Mouse (Mus musculus): ENCODE data around the gene Zfp281. TPM values are rescaled to one million over a fixed set of nuclear protein-coding genes. Genes with fewer than 3 reads are reported as not detected.

Gene Zfp281
- polyA plus RNA-seq, 1 experiment: 4.4 TPM

DNA sequence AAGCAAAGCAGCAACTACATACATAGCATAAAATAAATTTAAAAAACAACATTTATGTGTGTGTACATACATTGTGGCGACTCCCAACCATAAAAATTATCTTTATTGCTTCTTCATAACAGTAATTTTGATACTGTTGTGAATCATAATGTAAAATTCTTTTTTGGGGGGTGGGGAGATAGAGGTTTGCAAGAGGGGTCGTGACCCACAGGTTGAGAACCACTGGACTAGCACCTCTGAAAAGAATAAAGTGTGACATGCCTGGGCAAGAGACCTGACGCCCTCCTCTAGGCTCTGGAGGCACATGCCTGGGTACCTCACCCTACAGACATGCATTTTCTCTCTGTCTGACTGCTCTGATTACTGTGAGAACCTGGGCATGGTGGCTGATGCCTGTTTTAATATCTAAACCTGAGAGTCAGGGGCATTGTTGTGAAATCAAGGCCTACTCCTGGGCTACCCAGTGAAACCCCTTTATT, 53.2 kb downstream of the Zfp281 start:
- no peaks in the 10 kb centered on the region for H3K36me3 ChIP-seq (ENCODE audit: control insufficient read depth, insufficient read depth)
- no peaks in the 10 kb centered on the region for H3K27me3 ChIP-seq (ENCODE audit: control insufficient read depth, insufficient read depth, insufficient read length)
- H3K79me3 ChIP-seq (ENCODE audit: low read depth): no peaks in the 10 kb centered on the region
- H3ac ChIP-seq (ENCODE audit: control insufficient read depth, insufficient read length, low read depth): no peak overlapping the region
- no peak overlapping the region for H3K4me3 ChIP-seq (ENCODE audit: insufficient read depth, poor library complexity, severe bottlenecking)
- H3K79me2 ChIP-seq (ENCODE audit: control insufficient read depth, insufficient read depth): no peaks in the 10 kb centered on the region
- no peak for TF ChIP-seq FOSL1 (IDR thresholded peaks at IDR 0.05; ENCODE audit: insufficient read depth, low read length, poor library complexity, severe bottlenecking)
- TF ChIP-seq MYOG (IDR thresholded peaks at IDR 0.05; ENCODE audit: control insufficient read depth, extremely low read depth, insufficient read length): no peak
- no peak for TF ChIP-seq CTCF (IDR thresholded peaks at IDR 0.05; ENCODE audit: control insufficient read depth, insufficient read depth, insufficient read length)
- no peak for TF ChIP-seq MYOD1 (IDR thresholded peaks at IDR 0.05; ENCODE audit: control insufficient read depth, insufficient read length, low read depth)
- TF ChIP-seq CEBPB (IDR thresholded peaks at IDR 0.05; ENCODE audit: low read depth): no peak
- no peak for TF ChIP-seq USF1 (IDR thresholded peaks at IDR 0.05; ENCODE audit: low read depth)
- no peak for TF ChIP-seq MAX (IDR thresholded peaks at IDR 0.05)

DNA sequence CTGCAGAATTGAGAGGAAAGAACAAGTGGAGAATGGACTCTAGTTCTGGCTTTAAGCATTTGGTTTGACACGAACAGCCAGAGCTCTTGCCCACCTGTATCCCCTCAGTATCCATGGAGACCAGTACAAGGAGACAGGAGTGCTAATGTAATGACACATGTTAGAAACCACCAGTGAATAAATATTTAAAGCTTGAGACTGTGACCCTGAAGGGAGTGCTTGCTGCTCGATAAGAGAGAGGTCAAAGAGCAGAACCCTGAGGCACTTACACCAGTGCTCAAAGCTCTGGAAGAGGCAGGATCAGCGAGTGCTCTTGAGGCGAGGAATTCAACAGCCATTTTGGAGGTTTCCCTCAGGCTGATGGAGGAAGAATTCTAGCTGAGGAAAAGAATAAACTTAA, 54.1 kb downstream of the Zfp281 start:
- H3K27me3 ChIP-seq (ENCODE audit: control insufficient read depth, insufficient read depth, insufficient read length): no peaks in the 10 kb centered on the region
- no peaks in the 10 kb centered on the region for H3K79me2 ChIP-seq (ENCODE audit: control insufficient read depth, insufficient read depth)
- H3ac ChIP-seq (ENCODE audit: control insufficient read depth, insufficient read length, low read depth): no peak overlapping the region
- no peak for TF ChIP-seq USF1 (IDR thresholded peaks at IDR 0.05; ENCODE audit: low read depth)
- no peak for TF ChIP-seq FOSL1 (IDR thresholded peaks at IDR 0.05; ENCODE audit: insufficient read depth, low read length, poor library complexity, severe bottlenecking)
- no peak for TF ChIP-seq MYOG (IDR thresholded peaks at IDR 0.05; ENCODE audit: control insufficient read depth, extremely low read depth, insufficient read length)
- TF ChIP-seq MAX (IDR thresholded peaks at IDR 0.05): no peak
- no peak for TF ChIP-seq CTCF (IDR thresholded peaks at IDR 0.05; ENCODE audit: control insufficient read depth, insufficient read depth, insufficient read length)
- TF ChIP-seq CEBPB (IDR thresholded peaks at IDR 0.05; ENCODE audit: low read depth): no peak
- TF ChIP-seq MYOD1 (IDR thresholded peaks at IDR 0.05; ENCODE audit: control insufficient read depth, insufficient read length, low read depth): no peak
- H3K4me3 ChIP-seq (ENCODE audit: insufficient read depth, poor library complexity, severe bottlenecking): no peak overlapping the region
- no peaks in the 10 kb centered on the region for H3K79me3 ChIP-seq (ENCODE audit: low read depth)
- H3K36me3 ChIP-seq (ENCODE audit: control insufficient read depth, insufficient read depth): no peaks in the 10 kb centered on the region

Other genes starting within 250 kb of the Zfp281 start
- 6.0 TPM for gene Ddx59, start 209.6 kb upstream of the Zfp281 start, polyA plus RNA-seq (2012; fragmentation: generic; extraction: Trizol)
- 2.8 TPM for gene Kif14, start 158.6 kb upstream of the Zfp281 start, polyA plus RNA-seq (2012; fragmentation: generic; extraction: Trizol)

All from C2C12 (cell line).